Mouse (Mus musculus) bone marrow macrophage, adult 2 months (primary cell): ENCODE data around the gene Keap1.

Source experiments
- CTCF ChIP-seq: IDR thresholded peaks from 2 replicates; pipeline ENCODE4 v1.5.1; 2012; ENCODE audit warnings: low read depth, mild to moderate bottlenecking, low read length, moderate library complexity
- POLR2A ChIP-seq: IDR thresholded peaks from 2 replicates; pipeline ENCODE4 v1.6.1; 2012; ENCODE audit warnings: mild to moderate bottlenecking, low read depth, low read length, borderline replicate concordance

GRCm38 (mm10) chr9:21264272-21264999 lies 25.3 kb upstream of the Keap1 start:
- no peak for TF ChIP-seq CTCF
- no peak for TF ChIP-seq POLR2A
